Mouse (Mus musculus) c-Kit-positive CD71-negative TER-119-negative erythroid progenitor cells, embryonic 14.5 days (primary cell): ENCODE data around the gene Olfr1218.
"Not testable (repeated sequence)": the region's sequence is repeated elsewhere in the genome, so short reads cannot be mapped to it uniquely, and the experiment has no call there.

ENCODE experiments used
- DNase-seq: peaks from one replicate; pipeline ENCODE4 v3.0.0-alpha.2; 2013; ENCODE audit warnings: low read depth

Gene Olfr1218

DNA sequence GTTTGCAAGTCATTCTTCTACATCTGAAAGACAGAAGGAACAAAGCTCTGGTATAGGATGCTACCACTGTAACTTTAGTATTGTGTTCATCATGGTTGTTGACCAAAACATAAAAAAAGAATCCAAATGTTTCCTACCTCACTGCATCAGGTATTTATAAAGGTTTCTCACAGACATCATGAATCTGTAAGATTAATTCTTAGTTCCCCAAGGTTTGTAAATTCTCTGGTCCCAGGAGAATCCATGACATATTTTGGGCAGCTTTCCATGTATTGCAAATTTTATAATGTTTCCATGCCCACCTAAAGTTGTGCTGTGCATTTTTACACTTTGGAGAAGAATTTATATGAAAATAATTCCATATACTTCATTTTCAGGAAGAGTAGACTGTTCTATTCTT is at the start of gene Olfr1218:
Gene Olfr1218, minus strand, starts transcription at position 101 of the 400 bp plus-strand sequence.
- DNase-seq, result no peak

DNA sequence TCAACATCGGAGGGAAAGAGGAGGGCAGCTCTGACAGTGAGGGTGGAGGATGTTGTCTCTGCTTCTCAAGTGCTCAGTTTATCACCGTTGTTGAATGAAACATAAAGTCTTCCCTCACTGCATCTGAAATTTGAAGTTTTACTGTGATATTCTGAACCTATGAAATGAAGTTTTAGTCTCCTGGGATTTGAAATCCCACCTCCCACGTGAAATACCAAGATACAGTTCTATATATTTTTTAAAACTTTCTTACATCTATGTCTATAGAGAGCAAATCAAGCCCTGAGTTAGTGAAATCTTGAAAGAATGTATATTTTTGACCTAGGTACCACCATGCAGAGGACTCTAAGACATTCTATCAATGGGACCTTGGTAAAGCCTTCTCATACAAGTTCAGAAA is 45.7 kb upstream of the Olfr1218 start, which contains the start of gene Olfr1220:
Gene Olfr1220, minus strand, starts transcription at position 101 of the 400 bp plus-strand sequence.
- DNase-seq, result no peak

DNA sequence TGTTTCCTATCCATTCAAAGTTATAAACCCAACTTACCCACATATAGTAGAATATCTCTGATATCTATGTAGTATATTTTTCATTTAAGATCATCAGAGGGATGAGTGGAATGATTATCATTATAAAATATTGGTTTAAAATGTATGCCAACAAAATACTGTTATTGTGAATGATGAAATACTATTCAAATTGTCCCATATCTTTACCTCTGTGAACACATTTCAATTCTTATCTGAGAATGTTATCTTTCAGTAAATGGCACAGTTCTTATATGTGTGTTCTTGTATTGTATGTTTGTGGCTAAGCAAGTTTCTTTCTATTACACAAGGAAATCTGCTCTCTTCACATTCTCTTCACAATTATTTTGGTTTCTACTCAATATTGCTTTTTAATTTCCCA is 44.7 kb upstream of the Olfr1218 start:
- no peak for DNase-seq

DNA sequence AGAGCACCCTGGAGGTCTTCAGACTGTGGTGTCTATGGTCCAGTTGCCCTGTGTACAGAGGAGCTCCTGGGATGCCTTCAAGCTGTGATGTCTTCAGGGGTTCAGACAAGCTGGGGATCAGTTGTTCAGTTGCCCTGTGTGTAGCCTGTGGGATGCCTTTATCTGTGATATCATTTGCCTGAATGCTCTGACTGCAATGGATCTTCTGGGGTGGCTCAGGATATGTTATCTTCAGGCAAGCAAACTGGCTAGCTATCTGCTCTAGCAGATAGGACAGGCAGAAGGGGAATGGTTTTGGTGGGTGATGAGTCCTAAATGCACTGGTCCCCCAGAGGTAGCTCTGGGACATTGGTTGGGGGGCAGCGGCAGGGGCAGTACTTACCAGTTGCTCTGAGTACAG is 32.9 kb upstream of the Olfr1218 start:
- DNase-seq, result no peak

DNA sequence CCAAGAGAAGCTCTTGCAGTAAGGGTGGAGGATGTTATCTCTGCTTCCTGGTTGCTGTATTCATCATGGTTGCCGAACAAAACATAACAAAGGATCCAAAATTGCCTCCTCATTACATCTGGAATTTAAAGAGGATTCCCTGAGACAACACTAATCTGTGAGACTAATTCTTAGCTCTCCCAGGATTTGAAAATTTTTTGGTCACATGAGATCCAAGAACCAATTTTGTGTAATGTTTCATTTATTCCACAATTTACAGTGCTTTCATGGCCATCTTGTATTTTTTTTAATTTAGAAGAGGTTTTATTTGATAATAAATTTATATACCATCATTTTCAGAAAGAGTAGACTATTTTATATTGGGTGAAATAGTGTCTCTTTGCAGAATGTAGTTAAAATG is 22.4 kb upstream of the Olfr1218 start, which contains the start of gene Olfr1219:
Gene Olfr1219, minus strand, starts transcription at position 101 of the 400 bp plus-strand sequence.
- no peak for DNase-seq

DNA sequence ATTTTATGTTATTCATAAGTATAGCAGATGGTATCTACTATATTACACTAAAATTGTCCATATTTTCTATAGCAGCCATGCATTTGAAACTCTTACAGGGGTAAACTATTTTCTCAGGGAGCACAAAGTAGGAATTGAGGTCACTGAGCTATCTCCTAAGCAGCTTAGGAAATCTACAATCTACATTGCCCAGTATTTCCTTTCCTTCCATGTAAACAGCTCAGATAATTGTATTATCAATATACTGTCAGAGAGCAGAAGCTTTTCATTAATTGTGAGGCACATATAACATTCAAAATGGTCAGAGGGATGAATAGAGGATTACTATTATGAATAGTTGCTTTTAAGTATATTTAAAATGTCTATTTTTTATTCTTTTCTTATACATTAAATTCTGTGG is 20.5 kb upstream of the Olfr1218 start:
- no peak for DNase-seq

DNA sequence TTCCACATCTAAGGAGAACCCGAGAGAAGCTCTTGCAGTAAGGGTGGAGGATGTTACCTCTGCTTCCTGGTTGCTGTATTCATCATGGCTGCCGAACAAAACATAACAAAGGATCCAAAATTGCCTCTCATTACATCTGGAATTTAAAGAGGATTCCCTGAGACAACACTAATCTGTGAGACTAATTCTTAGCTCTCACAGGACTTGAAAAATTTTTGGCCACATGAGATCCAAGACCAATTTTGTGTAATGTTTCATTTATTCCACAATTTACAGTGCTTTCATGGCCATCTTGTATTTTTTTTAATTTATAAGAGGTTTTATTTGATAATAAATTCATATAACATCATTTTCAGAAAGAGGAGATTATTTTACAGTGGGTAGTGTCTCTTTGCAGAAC is 29.0 kb downstream of the Olfr1218 start, which contains the start of gene Olfr1217:
Gene Olfr1217, minus strand, starts transcription at position 101 of the 400 bp plus-strand sequence.
- no peak for DNase-seq

DNA sequence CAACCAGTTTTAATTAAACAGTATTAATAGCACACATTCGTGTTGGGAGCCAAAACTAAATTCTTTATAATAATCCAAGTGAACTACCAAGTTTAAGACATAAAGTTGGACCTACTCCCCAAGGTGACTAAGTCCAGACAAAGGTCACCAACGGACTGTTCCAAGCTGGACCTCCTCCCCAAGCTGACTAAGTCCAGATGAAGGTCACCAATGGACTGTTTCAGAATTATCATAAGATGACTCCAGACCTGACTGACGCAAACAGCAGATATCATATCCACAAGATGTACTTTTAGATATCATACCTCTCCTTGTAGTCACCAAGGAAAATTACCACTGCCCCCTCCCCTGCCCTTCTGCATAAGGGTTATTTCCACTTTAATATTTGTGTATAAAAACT is 39.6 kb downstream of the Olfr1218 start:
- DNase-seq, result not testable (repeated sequence)

DNA sequence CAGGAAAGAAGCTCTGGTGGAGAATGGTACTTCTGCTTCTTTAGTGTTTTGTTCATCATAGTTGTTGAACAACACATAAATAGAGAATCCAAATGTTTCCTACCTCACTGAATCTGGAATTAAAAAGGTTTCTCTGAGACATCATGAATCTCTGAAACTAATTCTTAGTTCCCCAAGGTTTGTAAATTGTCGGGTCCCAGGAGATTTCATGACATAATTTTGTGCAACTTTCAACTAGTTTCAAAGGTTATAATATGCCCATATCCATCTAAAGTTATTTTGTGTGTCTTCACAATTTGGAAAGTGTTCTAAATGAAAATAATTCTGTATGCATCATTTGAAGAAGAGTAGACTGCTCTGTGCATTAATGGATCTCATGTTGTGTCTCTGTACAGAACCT is 42.7 kb downstream of the Olfr1218 start, which contains the start of gene Olfr1216:
Gene Olfr1216, minus strand, starts transcription at position 101 of the 400 bp plus-strand sequence.
- DNase-seq, result no peak

DNA sequence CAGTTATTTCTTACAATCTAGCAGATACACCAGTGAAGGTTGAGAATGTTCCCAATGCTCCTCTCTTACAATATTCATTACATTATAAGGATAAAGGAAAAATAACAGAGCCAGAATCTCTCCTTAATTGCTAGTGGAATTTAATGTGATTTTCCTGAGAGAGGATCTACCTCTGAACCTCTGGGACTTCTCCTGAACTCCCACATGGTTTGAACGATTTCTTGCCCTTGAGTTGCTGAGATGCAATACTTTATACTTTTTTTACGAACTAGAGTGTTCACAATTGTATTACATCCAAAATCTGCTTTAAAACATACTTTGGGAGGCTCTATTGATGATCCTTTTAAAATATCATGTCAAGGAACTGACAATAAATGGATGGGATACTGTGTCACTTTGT is 54.1 kb downstream of the Olfr1218 start, which contains the start of gene Olfr1215:
Gene Olfr1215, minus strand, starts transcription at position 101 of the 400 bp plus-strand sequence.
- no peak for DNase-seq
